Mouse (Mus musculus) lung, embryonic 16.5 days (tissue): Measurements from ENCODE around the gene Tuba1a. TPM values are rescaled to one million over a fixed set of nuclear protein-coding genes. Genes with fewer than 3 reads are reported as not detected.
A peak's percentile ranks its signal among the peaks of the same experiment; 100 is the strongest.
"Not testable (repeated sequence)": the region's sequence is repeated elsewhere in the genome, so short reads cannot be mapped to it uniquely, and the experiment has no call there.

Experiments
- ATAC-seq: fragments of 200-750 bp; cut with Nextera tagmentation; 2 replicates; pipeline ENCODE4 v1.8.0; 2017; ENCODE audit warnings: low read depth, mild to moderate bottlenecking, moderate library complexity
- H3K27ac ChIP-seq: fragments of 300-500 bp; sonication (generic); 2 replicates; pipeline ENCODE4 v1.5.1; 2014; ENCODE audit warnings: mild to moderate bottlenecking, control low read depth, low read length
- H3K27me3 ChIP-seq: fragments of 300-500 bp; sonication (generic); 2 replicates; pipeline ENCODE4 v1.6.1; 2014; ENCODE audit warnings: low read depth, low read length, mixed read lengths; ENCODE audit not compliant: control insufficient read depth, insufficient read depth
- H3K36me3 ChIP-seq: fragments of 300-500 bp; sonication (generic); 2 replicates; pipeline ENCODE4 v1.6.1; 2014; ENCODE audit warnings: low read length; ENCODE audit not compliant: control insufficient read depth, insufficient read depth
- H3K4me1 ChIP-seq: fragments of 300-500 bp; sonication (generic); replicated peaks from 2 replicates; pipeline ENCODE4 v1.6.1; 2014; ENCODE audit warnings: low read length, mixed read lengths; ENCODE audit not compliant: control insufficient read depth, insufficient read depth
- H3K4me2 ChIP-seq: fragments of 300-500 bp; sonication (generic); 2 replicates; pipeline ENCODE4 v1.6.1; 2014; ENCODE audit warnings: low read depth, low read length, control low read depth
- H3K4me3 ChIP-seq: fragments of 300-500 bp; sonication (generic); 2 replicates; pipeline ENCODE4 v1.5.1; 2014; ENCODE audit warnings: mild to moderate bottlenecking, low read length, control low read depth
- H3K9ac ChIP-seq: fragments of 300-500 bp; sonication (generic); 2 replicates; pipeline ENCODE4 v1.6.1; 2014; ENCODE audit warnings: low read length, control low read depth
- H3K9me3 ChIP-seq: fragments of 300-500 bp; sonication (generic); 2 replicates; pipeline ENCODE4 v1.6.1; 2016; ENCODE audit warnings: low read length; ENCODE audit not compliant: control insufficient read depth
- WGBS: fragments of 180-500 bp; shearing (Covaris S2); extraction: QIAGEN DNeasy Blood & Tissue Kit; methylation state at CpG from one replicate; pipeline ENCODE4 v1.1.7; 2014; 5-methylcytosine and 5-hydroxymethylcytosine counted together
- polyA plus RNA-seq: library from polyadenylated mRNA; unstranded; fragments of >200 nt; fragmentation: Nextera tagmentation; extraction: Ambion mirVana; gene quantifications from 2 replicates; pipeline ENCODE4 v1.2.1, GENCODE M21; 2015

The Tuba1a gene
- polyA plus RNA-seq, 1 experiment from 2014 or later = 906 TPM

GRCm38 (mm10) chr15:98918499-98918895 is 35.0 kb downstream of the Tuba1a start:
- not testable (repeated sequence) for H3K4me1 ChIP-seq, H3K9me3 ChIP-seq, H3K36me3 ChIP-seq, ATAC-seq, H3K27me3 ChIP-seq
- H3K4me2 ChIP-seq = peak overlapping the region; percentile 58
- WGBS = 23% methylated on average over 8 of the region's 8 CpGs
- H3K9ac ChIP-seq = peak overlapping the region; percentile 66
- peak overlapping the region; percentile 80 for H3K4me3 ChIP-seq
- H3K27ac ChIP-seq = peak overlapping the region; percentile 69

GRCm38 (mm10) chr15:98917538-98918498 is 35.7 kb downstream of the Tuba1a start, which contains the start of gene Lmbr1l:
Gene Lmbr1l, minus strand, starts transcription at chr15:98918231.
- Histone ChIP-seq H3K9ac (peak within 1 kb of the TSS; percentile 82), H3K4me3 (peak within 1 kb of the TSS; percentile 80), H3K4me2 (peak within 1 kb of the TSS; percentile 81), H3K4me1 (peaks cover 9% of the 10 kb centered on the region), H3K36me3 (no peaks in the 10 kb centered on the region), H3K9me3 (no peaks in the 10 kb centered on the region), H3K27me3 (no peaks in the 10 kb centered on the region), H3K27ac (peak within 1 kb of the TSS; percentile 96)
- under 1% methylated on average over 82 of the region's 82 CpGs for WGBS
- peak; percentile 98 for ATAC-seq

GRCm38 (mm10) chr15:98917091-98917490 is 36.4 kb downstream of the Tuba1a start:
- H3K4me3 ChIP-seq = peak overlapping the region; percentile 80
- peak overlapping the region; percentile 96 for H3K27ac ChIP-seq
- ATAC-seq = no peak
- peak overlapping the region; percentile 82 for H3K9ac ChIP-seq
- no peaks in the 10 kb centered on the region for H3K9me3 ChIP-seq
- no peaks in the 10 kb centered on the region for H3K27me3 ChIP-seq
- peak overlapping the region; percentile 81 for H3K4me2 ChIP-seq
- H3K4me1 ChIP-seq = peaks cover 9% of the 10 kb centered on the region
- peaks cover 3% of the 10 kb centered on the region; the same call in 1 of the 2 replicates for H3K36me3 ChIP-seq
- WGBS = 0% methylated on average over 14 of the region's 14 CpGs

GRCm38 (mm10) chr15:98916016-98916415 is 37.5 kb downstream of the Tuba1a start:
- no peak for ATAC-seq
- peaks cover 10% of the 10 kb centered on the region for H3K36me3 ChIP-seq
- H3K4me1 ChIP-seq = peaks cover 9% of the 10 kb centered on the region
- H3K4me2 ChIP-seq = peak overlapping the region; percentile 81; the same call in 1 of the 2 replicates
- H3K9me3 ChIP-seq = no peaks in the 10 kb centered on the region
- H3K9ac ChIP-seq = no peak overlapping the region
- WGBS = 92% methylated on average over 4 of the region's 4 CpGs
- no peak overlapping the region for H3K27ac ChIP-seq
- H3K27me3 ChIP-seq = no peaks in the 10 kb centered on the region
- H3K4me3 ChIP-seq = no peak overlapping the region

GRCm38 (mm10) chr15:98914903-98915302 is 38.6 kb downstream of the Tuba1a start:
- Histone ChIP-seq H3K4me3 (no peak overlapping the region), H3K9me3 (no peaks in the 10 kb centered on the region), H3K4me2 (no peak overlapping the region), H3K9ac (no peak overlapping the region), H3K27ac (no peak overlapping the region), H3K27me3 (no peaks in the 10 kb centered on the region), H3K36me3 (peaks cover 15% of the 10 kb centered on the region), H3K4me1 (peaks cover 9% of the 10 kb centered on the region)
- 84% methylated on average over 6 of the region's 6 CpGs for WGBS
- no peak for ATAC-seq

- Histone ChIP-seq H3K4me2 (no peak overlapping the region), H3K36me3 (peaks cover 26% of the 10 kb centered on the region), H3K9me3 (no peaks in the 10 kb centered on the region), H3K9ac (no peak overlapping the region), H3K27ac (no peak overlapping the region), H3K27me3 (no peaks in the 10 kb centered on the region), H3K4me1 (no peaks in the 10 kb centered on the region), H3K4me3 (no peak overlapping the region)
- ATAC-seq = no peak
- WGBS = 31% methylated on average over 10 of the region's 10 CpGs
Observed at GRCm38 (mm10) chr15:98904692-98905091, 48.8 kb downstream of the Tuba1a start.

- no peak for ATAC-seq
- H3K9ac ChIP-seq = no peak overlapping the region
- 83% methylated on average over 2 of the region's 2 CpGs for whole genome bisulfite sequencing
Observed at GRCm38 (mm10) chr15:98902600-98902999, 50.9 kb downstream of the Tuba1a start.

GRCm38 (mm10) chr15:98901530-98901929 is 52.0 kb downstream of the Tuba1a start:
- peaks cover 12% of the 10 kb centered on the region for H3K36me3 ChIP-seq
- peaks cover 26% of the 10 kb centered on the region for H3K27me3 ChIP-seq
- H3K9ac ChIP-seq = no peak overlapping the region
- 60% methylated on average over 1 of the region's 1 CpGs for WGBS
- no peak overlapping the region for H3K4me3 ChIP-seq
- H3K27ac ChIP-seq = no peak overlapping the region
- H3K4me2 ChIP-seq = no peak overlapping the region
- ATAC-seq = no peak
- peaks cover 8% of the 10 kb centered on the region for H3K4me1 ChIP-seq
- no peaks in the 10 kb centered on the region for H3K9me3 ChIP-seq

More at GRCm38 (mm10) chr15:98902600-98902999, 50.9 kb downstream of the Tuba1a start:
- Histone ChIP-seq H3K27me3 (peaks cover 16% of the 10 kb centered on the region), H3K9me3 (no peaks in the 10 kb centered on the region), H3K4me3 (no peak overlapping the region), H3K27ac (no peak overlapping the region), H3K36me3 (peaks cover 18% of the 10 kb centered on the region), H3K4me1 (peaks cover 7% of the 10 kb centered on the region), H3K4me2 (no peak overlapping the region)
